21 mouse cellular contexts compared by ENCODE assay signal in genomic region chr2:96138570-96138969, GRCm38 (mm10).
"Had no signal": no experiment of that assay in that cellular context is flagged by ENCODE, and none has a peak within 500 bp of the region (broad histone marks: within the 10 kb centered on the region; RNA-seq: fewer than 3 reads in every experiment).

No protein-coding gene starts in this region.

- H3K9ac ChIP-seq: kidney, embryonic 15.5 days; limb, embryonic 15.5 days; liver, embryonic 14.5 days; liver, postnatal 0 days; lung, embryonic 14.5 days; midbrain, embryonic 15.5 days; neural tube, embryonic 13.5 days; stomach, embryonic 15.5 days had no signal

- H3K27ac ChIP-seq: kidney, embryonic 15.5 days; left cerebral cortex, adult 2 months; limb, embryonic 15.5 days; liver, embryonic 14.5 days; macrophage; midbrain, embryonic 15.5 days; neural tube, embryonic 13.5 days; stomach, embryonic 15.5 days had no signal

- DNase-seq: kidney, adult 8-10 months; kidney, postnatal 10 days; kidney, postnatal 36 days; layer of hippocampus, postnatal 36 days; liver, postnatal 0 days; lung, embryonic 14.5 days; retina, postnatal 1 day; right cerebral cortex, postnatal 25 days; spleen, adult 18-20 months; thymus, postnatal 25 days had no signal

- H3K36me3 ChIP-seq: kidney, embryonic 15.5 days; limb, embryonic 15.5 days; midbrain, embryonic 15.5 days; neural tube, embryonic 13.5 days; stomach, embryonic 15.5 days had no signal

- H3K27me3 ChIP-seq: kidney, embryonic 15.5 days; limb, embryonic 15.5 days; midbrain, embryonic 15.5 days; neural tube, embryonic 13.5 days; stomach, embryonic 15.5 days had no signal

- H3K4me1 ChIP-seq: kidney, embryonic 15.5 days; limb, embryonic 15.5 days; midbrain, embryonic 15.5 days; neural tube, embryonic 13.5 days; stomach, embryonic 15.5 days had no signal

- H3K4me3 ChIP-seq: kidney, embryonic 15.5 days; left cerebral cortex, adult 2 months; limb, embryonic 15.5 days; midbrain, embryonic 15.5 days; myocyte; neural tube, embryonic 13.5 days; stomach, embryonic 15.5 days had no signal

- ATAC-seq: liver, postnatal 0 days; lung, postnatal 0 days; midbrain, embryonic 15.5 days had no signal

- H3K9me3 ChIP-seq: kidney, embryonic 15.5 days; limb, embryonic 15.5 days; midbrain, embryonic 15.5 days; neural tube, embryonic 13.5 days; stomach, embryonic 15.5 days had no signal

- H3K4me2 ChIP-seq: kidney, embryonic 15.5 days; limb, embryonic 15.5 days; liver, embryonic 11.5 days; lung, embryonic 14.5 days; midbrain, embryonic 15.5 days; neural tube, embryonic 13.5 days; stomach, embryonic 15.5 days had no signal
